In genomic region chr7:118796838-118797237, GRCm38 (mm10) we compare ENCODE assay signal across 19 mouse cellular contexts.
"Had no signal": no experiment of that assay in that cellular context is flagged by ENCODE, and none has a peak within 500 bp of the region (broad histone marks: within the 10 kb centered on the region; RNA-seq: fewer than 3 reads in every experiment).

No protein-coding gene starts in this region.

- DNase-seq: lung, adult 18-20 months; lung, embryonic 14.5 days; lung, postnatal 14 days; lung, postnatal 4 days; midbrain, embryonic 14.5 days; retina, postnatal 1 day; right cerebral cortex, adult 18-20 months; right cerebral cortex, postnatal 25 days; right cerebral cortex, postnatal 4 days; spleen, adult 18-20 months; thymus, adult 18-20 months; thymus, postnatal 14 days; thymus, postnatal 36 days had no signal

- H3K9me3 ChIP-seq: midbrain, embryonic 12.5 days; neural tube, embryonic 13.5 days; neural tube, embryonic 15.5 days had no signal

- H3K4me2 ChIP-seq: lung, embryonic 14.5 days; midbrain, embryonic 12.5 days; neural tube, embryonic 13.5 days; neural tube, embryonic 15.5 days had no signal

- H3K27ac ChIP-seq: liver, embryonic 14.5 days; midbrain, embryonic 12.5 days; neural tube, embryonic 13.5 days; neural tube, embryonic 15.5 days had no signal

- H3K4me3 ChIP-seq: midbrain, embryonic 12.5 days; myocyte; neural tube, embryonic 13.5 days; neural tube, embryonic 15.5 days had no signal

- H3K9ac ChIP-seq: liver, embryonic 14.5 days; lung, embryonic 14.5 days; midbrain, embryonic 12.5 days; neural tube, embryonic 13.5 days; neural tube, embryonic 15.5 days had no signal

- ATAC-seq: midbrain, embryonic 16.5 days had no signal

- H3K4me1 ChIP-seq: midbrain, embryonic 12.5 days; neural tube, embryonic 13.5 days; neural tube, embryonic 15.5 days had no signal

- H3K27me3 ChIP-seq: midbrain, embryonic 12.5 days; neural tube, embryonic 13.5 days; neural tube, embryonic 15.5 days had no signal
